Comparison of ENCODE assay signal across 2 mouse cellular contexts in genomic region chr5:24651356-24651755, GRCm38 (mm10).
TF ChIP-seq lines count a peak whose summit lies in the region.

No protein-coding gene starts in this region.

TF ChIP-seq in CH12.LX, 34 proteins besides CTCF, POLR2A, EP300 and RAD21:
- TF ChIP-seq ZMIZ1 (IDR thresholded peaks at IDR 0.05; ENCODE audit: low read depth, low read length) (no peak), IRF4 (IDR thresholded peaks at IDR 0.05; ENCODE audit: low read depth, low read length) (no peak), MYC (IDR thresholded peaks at IDR 0.05; ENCODE audit: low read depth, low read length) (no peak), MXI1 (IDR thresholded peaks at IDR 0.05; ENCODE audit: low read depth, low read length) (no peak), USF2 (conservative IDR thresholded peaks at IDR 0.05; ENCODE audit: low read depth, low read length) (no peak), UBTF (IDR thresholded peaks at IDR 0.05; ENCODE audit: low read depth, low read length) (no peak)

TF ChIP-seq in ES-E14, 5 proteins besides CTCF, POLR2A, EP300 and RAD21:
- no peak for TF ChIP-seq CHD2 (IDR thresholded peaks at IDR 0.05; ENCODE audit: low read depth, low read length)
- no peak for TF ChIP-seq ZNF384 (IDR thresholded peaks at IDR 0.05; ENCODE audit: low read depth, low read length)
TF ChIP-seq in ES-E14: peak in this region for 0.
